Mouse (Mus musculus): ENCODE measurements around the gene Armt1.

DNA sequence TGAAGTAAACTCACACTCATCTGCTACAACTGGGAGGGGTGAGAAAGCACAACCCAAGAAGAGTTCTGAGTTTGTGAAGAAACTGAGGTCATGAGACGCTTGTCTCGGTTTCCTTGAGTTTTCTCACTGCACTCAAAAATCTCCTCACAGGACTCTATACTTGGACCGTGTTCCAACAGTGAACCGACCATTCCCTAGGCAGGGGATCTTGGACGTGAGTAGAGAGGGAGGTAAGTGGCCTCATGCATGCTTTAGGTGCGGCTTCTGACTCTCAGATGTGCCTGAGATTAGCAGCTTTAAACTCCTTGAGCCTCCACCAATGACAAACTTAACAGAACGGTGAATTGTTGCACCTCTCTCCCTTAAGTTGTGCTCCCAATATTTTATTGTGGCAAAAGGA, 33.5 kb downstream of the Armt1 start:
- no peak for TF ChIP-seq POLR2A (IDR thresholded peaks at IDR 0.05; ENCODE audit: control insufficient read depth in 1 of 2, insufficient read depth in 1 of 2, low read depth in 1 of 2, low read length in 2 of 2, poor library complexity in 1 of 2)
- no peak for TF ChIP-seq ELF1 (IDR thresholded peaks at IDR 0.05; ENCODE audit: low read depth, low read length)
- no peak for TF ChIP-seq KAT2A (conservative IDR thresholded peaks at IDR 0.05; ENCODE audit: low read depth, low read length)
- no peak for TF ChIP-seq MAX (IDR thresholded peaks at IDR 0.05; ENCODE audit: low read length)
- no peak for TF ChIP-seq POLR2AphosphoS2 (IDR thresholded peaks at IDR 0.05; ENCODE audit: low read length)
- no peak for TF ChIP-seq CTCF (IDR thresholded peaks at IDR 0.05 in 2 of 3, conservative IDR thresholded peaks at IDR 0.05 in 1 of 3; ENCODE audit: control insufficient read depth in 1 of 3, insufficient read depth in 1 of 3, low read depth in 2 of 3, low read length in 3 of 3, poor library complexity in 1 of 3, severe bottlenecking in 1 of 3)
- TF ChIP-seq USF1 (IDR thresholded peaks at IDR 0.05; ENCODE audit: low read depth, low read length) = no peak
- TF ChIP-seq MYC (IDR thresholded peaks at IDR 0.05; ENCODE audit: low read depth, low read length) = no peak
